Mouse (Mus musculus) 3T3-L1 (cell line): ENCODE results near the gene Gm11172.

ENCODE experiments used
- DNase-seq: peaks from one replicate; pipeline ENCODE4 v3.0.0-alpha.2; 2015; ENCODE audit warnings: low read depth, low spot score

The Gm11172 gene

DNA sequence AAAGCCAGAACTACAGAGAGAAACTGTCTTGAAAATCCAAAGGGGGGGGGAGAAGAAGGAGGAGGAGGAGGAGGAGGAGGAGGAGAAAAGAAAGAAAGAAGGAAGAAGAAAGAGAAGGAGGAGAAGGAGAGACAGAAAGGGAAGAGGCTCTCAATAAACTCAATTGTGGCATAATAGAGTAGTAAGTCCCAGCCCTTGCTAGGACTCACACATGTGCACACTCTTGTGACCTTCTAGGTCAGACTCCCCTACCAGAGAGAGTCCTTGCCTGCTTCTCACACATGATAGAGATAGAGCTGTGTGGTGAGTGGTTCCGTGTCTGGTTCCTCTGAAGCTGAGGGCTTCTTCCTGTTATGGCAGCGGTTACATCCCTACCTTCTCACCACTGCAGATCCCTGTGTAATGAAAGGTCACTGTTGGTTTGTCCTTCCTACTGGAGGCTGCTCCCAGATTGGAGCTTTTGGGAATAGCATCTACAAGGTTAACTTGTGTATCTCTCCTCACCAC, at the start of gene Gm11172:
Gene Gm11172 (plus strand): TSS at position 51 of the 507 bp plus-strand sequence.
- no peak for DNase-seq

DNA sequence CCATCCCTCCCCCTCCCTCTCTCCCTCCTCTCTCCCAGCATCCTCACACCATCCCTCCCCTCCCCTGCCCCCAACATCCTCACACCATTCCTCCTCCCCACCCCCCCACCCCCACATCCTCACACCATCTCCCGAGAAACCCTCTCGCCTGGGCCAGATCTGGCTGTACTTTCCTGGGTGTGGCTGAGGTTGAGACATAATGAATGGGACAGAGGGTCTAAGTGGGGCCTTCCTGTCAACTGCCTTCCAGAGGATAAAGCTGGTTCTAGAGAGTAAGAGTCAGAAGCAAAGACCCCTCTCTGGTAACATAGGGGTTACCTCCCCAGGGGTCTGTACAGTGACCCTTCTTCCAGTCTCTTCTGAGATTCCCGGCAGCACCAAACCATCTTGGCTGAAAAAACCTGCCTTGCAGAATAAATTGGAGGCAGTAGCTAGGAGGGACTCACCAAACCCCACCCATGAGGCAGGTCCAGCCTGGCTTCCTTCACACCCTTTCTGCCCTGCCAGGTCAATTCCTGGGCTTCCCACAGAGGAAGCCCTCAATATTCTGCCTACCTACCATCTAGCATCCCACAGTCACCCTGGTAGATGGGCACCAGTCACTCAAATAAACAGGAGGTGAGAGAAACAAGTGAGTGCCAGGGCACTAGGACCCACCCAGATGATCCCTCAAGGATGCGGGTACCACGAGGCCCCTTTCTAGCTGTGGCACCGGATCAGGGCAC, 49.0 kb upstream of the Gm11172 start:
- no peak for DNase-seq

DNA sequence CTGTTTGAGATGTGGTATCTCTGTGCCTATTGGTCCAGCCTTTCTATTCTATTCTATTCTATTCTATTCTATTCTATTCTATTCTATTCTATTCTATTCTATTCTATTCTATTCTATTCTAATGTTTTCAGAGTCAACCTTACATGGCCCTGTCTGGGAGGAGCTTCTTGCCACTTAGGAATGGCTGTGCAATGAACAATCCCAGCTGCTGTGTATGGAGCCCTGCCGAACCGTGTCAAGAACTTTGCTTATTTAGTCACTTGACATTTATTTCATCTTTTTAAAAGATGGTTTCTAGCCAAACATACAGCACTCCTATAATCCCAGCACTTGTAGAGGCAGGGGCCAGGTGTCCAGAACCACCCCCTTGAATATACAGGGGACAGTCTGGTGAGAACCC, 48.4 kb upstream of the Gm11172 start:
- DNase-seq: no peak

DNA sequence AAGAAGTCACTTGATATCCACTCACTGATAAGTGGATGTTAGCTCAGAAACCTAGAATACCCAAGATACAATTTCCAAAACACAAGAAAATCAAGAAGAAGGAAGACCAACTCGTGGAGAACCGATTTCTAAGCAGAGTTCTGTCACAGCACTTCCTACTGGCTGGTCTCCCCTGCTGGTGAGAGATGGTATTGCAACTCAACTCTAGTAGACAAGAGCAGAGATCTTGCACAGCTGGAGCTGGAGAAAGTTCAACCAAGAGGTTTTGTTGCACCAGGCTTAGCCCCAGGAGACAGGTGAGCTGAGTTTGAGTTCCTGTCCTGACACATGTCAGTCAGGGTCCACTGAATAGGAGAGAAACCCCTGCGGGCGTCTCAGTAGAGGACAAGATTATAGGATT, 45.6 kb upstream of the Gm11172 start:
- peak; percentile 90 for DNase-seq

DNA sequence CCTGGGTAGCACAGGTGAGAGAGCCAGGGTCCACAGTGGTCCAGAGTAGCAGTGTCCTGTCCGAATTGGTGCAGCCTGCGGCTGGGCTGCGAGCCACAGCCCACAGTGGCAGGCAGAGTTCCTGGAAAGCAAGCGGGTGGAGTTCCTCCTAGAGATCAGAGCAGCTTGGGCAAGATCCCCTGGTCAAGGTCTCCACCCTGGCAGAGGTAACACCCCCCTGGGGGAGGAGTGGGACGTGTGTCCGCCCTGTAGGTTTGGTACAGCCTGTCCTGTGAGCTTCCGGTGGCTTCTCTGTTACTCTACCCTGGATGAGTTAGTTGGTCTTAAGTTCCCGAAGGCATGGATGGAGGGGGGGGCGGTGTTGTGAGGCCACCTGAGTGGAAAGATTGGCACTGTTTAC, 43.9 kb upstream of the Gm11172 start:
- DNase-seq: no peak

DNA sequence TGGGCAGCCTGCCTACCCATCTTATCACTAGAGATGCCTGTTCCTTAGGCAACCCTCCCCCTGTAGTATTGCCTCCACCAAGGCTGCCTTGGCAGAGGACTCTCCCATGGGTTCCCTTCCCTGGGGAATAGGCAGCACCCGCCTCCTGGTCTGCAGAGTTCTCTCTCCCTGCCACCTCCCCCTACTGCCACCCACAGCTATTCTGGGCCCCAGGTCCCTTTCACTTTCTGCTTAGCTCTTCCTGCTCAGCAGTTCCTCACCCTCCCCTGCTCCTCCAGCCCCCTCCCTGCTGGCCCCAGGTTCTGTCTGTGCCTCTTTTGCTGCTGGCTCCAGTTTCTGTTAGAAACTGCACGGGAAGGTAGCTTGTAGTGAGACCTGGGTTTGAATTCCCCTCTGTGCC, 43.1 kb upstream of the Gm11172 start:
- DNase-seq: no peak

DNA sequence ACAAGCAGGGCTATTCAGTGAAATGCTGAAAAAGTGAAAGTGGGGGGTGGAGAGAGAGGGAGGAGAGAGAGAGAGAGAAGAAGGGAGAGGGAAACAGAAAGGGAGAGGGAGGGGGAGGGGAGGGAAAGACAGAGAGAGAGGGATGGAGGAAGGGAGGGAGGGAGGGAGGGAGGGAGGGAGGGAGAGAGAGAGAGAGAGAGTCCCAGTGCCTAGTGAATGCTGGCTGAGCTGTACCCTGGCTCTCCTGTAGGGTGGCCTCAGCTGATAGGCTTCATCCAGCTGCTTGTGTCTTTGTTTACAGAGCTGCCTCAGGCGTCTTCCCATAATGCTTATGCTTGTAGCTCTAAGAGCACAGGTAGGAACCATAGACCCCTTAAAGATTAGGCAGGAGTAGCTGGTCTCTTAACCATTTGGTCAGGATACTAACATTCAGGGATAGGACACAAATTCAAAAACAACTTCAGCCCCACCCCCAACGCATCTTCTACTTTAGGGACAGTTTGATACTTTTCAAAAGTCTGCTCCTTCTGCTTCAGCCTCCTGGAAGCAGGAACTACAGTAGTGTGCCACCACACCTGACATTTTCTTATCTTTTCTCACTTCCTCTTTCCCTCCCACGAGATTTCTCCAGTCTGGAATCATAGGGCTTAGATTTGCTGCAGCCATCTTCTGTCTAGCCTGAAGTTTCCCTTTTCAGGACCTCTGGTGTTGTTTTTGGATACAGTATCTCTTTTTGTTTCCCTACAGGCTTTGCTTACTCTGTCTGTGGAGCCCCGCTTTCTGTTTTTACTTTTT, 42.0 kb upstream of the Gm11172 start:
- DNase-seq: peak; percentile 53

DNA sequence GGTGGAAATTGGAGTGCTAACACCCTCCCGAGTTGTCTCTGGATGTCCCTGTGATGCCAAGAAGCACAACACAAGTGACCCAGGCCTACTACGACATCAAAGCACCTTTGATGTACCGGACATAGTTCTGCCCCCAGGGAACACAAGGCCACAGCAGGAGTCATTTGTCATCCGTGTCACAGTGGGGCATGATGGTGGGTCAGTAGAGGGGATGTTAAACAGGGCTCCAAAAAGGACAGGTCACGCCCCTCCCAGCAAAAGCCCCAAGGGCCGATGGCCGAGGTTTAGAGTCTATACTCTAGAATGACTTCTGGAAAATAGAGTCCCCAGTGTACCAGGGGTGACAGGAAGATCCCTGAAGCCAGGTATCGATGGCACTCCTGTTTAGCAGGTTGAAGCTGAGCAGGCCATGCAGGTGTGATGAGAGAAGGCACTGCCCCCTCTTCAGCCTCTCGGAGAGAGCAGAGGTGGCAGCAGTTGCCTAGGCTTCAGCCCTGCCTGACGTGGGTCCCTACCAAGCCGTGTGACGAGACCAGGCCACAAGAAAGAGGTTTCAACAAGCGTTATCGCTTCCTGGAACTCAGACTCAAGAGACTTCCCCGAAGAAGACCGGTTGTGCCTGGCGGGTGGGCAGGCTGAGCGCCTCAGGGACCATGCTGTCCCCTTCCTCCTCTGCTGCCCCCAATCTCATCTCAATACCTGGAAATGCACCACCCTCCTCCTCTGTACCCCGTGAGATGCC, 40.8 kb upstream of the Gm11172 start:
- DNase-seq: no peak

DNA sequence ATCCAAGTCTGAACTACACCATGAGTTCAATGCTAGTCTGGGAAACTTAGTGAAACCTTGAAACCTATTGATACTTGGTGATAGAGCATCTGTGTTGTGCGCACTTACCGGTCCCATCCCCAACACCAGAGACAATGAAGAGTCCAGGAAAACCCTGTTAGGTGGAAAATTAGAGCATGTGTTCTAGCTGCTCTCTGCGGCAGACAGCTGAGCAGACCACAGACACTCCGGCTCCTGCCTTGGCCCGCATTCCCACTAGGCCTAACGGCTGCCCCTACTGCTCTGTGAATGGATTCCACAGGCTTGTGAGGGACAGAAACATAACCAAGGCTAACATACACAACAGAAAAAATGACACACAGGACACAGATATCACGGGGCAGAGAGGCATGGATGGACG, 39.2 kb upstream of the Gm11172 start:
- DNase-seq: no peak

DNA sequence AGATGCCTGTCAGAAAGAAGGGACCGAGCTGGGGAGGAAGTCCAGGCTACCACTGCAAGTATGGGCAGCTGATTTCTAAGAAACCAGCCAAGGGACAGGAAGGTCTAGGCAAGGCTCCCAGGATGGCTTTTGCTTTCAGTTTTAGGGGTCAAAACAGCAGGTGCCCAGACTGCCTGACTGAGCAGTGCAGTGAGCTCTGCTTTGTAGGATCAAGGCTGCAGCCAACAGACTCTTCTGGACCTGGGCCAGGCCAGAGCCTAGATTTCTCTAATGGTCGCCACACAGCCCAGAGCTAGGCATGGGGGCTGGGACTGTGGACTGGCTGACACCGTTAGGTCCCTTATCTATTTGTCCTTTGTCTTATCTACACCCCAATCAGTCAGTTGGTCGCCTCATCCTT, 38.0 kb upstream of the Gm11172 start:
- DNase-seq: no peak

DNA sequence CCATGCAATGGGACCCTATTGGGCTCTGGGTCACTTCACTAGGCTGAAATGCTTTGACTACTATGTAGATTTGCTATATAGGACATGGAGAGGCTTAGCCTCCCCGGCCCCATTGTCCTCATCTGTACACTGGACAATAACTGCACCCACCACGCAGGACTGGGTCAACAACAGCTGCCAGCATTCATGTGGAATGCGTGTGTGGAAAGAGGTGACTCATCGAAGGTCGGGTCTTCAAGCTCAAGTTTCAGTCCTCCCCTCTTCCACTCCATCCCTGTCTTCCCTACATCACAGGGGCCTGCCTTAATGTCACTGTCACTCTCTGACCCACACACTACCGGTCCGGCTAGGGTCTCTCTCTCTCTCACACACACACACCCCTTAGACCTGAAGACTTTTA, 36.4 kb upstream of the Gm11172 start:
- DNase-seq: peak; percentile 92

DNA sequence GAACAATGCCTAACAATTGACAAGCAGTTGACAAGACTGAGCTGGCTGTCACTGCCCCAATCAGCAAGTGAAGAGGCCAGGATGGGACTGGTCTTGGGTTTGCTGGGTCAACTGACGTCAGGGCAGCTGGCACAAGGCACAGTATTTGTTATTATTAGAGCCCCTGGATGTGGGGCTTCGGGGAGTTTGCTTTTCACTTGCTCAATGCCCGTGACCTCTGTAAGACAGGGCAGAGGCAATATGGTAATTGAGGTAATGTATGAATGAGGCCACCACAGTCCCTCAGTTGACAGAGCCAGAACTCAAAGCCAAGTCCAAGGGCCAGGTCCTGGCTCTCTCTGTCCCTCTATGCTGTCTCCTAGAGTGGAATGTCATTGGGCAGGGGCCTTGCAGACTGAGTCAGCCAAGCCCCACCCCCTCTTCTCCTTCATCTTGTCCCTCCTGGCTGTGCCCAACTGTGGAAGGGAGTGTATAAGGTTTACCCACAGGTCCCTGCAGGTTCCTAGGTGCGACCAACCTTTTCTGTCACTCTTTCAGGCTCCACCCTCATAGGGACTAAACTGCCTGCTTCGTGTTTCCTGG, 35.0 kb upstream of the Gm11172 start:
- DNase-seq: peak; percentile 23

DNA sequence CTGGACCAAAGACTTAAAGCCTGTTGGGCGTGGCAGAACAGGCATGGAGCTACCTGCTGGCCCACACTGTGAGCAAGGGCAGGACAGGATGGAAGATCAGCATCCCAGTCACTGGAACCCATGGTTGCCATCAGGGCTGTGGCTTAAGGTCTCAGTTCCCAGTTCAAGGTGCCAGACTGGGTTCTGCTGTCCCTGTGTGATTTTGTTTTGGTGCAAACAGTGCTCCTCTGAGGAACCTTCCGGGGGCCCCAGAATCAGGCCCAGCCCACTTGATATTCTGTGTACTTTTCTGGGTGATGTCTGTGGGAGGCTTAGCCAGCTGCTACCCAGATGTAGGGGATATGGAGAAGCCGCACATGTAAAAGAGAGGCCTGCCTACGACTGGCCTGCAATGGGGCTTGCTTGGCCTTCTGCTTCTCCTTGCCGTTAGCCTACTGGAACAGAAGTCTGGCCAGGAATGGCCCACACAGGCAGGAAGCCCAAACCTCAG, 32.0 kb upstream of the Gm11172 start:
- DNase-seq: peak; percentile 16

DNA sequence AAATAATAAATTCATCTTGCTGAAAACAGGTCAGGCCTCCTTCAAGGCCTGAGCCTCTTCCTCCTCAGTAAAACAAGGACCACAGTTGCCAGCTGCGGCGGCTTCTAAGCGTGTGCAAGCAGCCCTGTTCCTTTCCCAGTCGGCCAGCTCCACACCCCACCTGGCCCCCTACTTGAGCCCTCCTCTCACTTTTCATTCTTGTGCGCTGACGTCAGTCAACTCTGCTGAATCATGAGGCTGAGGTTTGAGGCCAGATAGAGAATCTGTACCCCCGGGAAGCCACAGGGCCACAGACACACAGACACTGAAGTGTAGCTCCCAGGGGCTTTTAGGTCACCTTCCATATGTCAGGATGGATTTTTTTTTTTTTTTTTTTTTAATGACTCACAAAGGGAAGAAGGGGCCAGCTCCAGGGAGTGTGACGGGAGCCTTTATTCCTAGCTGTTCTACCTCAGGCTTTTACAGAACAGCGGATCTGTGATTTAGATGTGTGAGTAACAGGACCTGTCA, 30.8 kb upstream of the Gm11172 start:
- peak; percentile 88 for DNase-seq

DNA sequence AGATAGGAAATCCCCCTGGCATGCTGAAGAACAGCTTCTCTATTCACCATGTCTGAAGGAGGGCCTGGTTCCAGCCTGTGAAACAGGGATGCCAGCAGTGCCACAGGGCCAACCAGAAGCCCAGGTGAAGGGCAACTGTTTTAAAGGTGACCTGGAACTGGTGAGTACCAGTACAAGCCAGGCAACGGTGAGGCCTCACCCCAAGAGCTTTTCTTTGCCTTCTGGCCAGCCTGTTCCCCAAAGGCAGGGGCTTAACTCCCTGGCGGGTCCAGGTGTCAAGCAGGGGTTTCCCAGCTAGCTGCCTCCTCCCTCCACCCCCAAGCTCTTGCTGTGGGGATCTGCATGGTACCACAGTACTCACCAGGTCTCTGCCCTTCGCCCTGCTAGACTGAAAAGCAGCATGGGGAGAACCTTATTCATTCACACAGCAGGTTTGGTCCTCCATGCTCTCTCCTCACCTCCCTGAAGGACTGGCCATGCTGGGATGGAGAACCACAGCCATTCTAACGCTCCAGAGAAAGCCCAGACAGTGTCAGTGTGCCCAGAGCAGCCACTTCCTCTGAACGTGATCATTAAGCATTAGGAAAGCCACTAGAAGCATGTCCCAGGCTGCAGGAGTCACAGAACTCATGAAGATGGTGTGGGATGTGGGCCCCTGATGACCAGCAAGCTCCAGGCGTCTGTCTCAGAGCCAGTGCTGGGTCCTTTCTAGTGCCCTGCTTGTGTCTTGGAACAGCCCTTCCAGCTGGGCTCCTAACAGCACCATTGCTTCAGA, 30.2 kb upstream of the Gm11172 start:
- DNase-seq: no peak

DNA sequence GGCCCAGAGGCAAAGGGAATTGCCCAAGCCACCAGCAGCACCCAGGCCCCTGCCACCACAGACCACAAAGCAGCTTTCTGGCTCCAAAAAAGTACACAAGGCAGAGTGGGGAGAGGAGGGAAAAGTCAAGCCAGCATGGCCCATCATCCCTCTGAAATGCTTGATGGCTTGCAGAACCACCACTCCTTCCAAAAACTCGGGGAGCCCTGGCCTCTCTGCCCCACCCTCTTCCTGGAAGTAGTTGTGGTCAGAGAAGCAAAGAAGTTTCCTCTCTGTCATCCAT, 29.6 kb upstream of the Gm11172 start:
- DNase-seq: peak; percentile 64

DNA sequence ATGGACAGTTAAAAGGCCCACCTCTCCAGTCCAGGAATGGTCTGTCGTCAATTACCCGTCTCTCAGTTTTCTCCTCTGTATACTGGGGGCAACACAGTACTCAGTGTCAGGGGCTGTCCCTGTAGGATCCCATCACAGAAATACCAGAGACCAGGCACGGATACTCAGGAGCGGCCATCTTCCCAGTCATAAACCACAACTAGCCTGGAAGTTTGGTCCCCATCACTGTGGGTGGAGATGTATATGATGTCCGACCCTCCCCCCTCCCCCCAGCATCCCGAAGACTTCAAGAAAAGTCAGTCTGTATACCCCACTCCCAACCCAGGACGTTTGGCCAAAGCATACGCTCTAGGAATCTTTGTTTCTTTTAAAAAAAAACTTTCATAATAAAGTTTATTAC, 29.3 kb upstream of the Gm11172 start:
- DNase-seq: peak; percentile 58

DNA sequence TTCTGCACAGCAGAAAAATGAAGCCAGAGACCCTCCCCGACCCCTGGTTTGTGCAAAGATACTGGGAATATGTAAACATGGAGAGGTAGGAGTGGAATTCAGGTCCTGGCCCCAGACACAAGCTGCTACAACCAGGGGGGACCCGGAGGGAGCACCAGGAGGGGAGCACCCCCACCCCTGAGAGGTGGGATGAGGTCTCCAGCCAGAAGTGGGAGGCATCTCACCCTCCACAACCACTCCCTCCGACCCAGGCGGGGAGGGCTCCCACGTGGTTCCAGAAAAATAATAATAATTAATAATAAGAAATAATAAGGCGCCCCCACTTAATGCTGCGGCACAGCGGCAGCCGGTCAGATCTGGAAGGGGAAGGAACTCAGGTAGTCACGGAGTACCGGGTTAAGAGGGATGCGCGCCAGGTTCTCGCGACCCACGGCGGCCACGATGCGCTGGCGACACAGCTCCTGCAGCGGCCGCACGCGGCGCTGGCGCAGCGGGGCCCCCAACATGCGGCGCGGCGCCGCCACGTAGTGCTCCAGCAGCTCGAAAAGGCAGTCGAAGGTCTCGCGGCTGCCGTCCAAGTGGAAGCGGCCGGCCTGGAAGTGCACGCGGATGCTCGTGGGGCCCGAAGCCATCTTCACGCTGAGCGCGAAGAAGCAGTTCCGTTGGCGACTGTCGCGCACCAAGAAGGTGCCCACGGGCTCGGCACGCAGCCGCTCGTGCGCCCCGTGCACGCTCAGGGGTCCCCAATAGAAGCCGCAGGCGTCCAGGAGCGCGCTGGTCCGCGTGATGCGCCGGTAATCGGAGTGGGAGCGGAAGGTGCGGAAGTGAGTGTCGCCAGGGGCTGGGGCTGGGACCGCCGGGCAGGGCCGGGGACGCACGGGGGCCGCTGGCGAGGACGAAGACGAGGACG, 28.6 kb upstream of the Gm11172 start:
- DNase-seq: peak; percentile 54

DNA sequence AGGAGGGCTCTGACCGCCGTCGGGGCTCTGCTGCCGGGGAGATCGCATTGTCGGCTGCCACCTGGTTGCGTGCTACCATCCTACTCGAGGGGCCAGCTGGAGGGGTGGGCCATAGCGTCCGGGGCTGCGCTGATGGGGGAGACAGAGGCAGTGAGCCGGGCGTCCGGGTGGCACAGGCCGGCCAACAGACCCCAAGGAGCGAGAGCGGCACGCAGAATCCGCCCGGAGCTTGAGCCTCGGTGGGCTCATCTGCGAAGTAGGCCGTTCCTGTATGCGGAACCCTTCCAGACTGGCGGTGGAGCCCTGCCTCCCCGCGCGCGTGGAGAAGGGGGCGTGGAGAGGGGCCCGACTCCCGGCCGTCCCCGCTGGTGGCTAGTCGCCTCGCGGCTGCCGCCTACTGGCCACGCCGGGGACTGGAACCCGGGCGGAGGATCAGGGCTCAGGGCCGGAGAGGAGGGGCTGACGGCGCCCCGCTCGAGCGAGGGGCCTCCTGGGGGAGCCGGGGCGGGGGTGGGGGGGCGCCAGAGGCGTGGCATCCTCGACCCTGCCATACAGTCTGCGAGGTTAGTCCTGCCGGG, 27.8 kb upstream of the Gm11172 start:
- peak; percentile 93 for DNase-seq
